Mouse (Mus musculus) urinary bladder, postnatal 4 days (tissue): ENCODE data around the gene Olfr177.

Experiments used
- DNase-seq, 2 experiments: peaks; one replicate each; pipeline ENCODE4 v3.0.0; 2021 to 2022; ENCODE audit warnings: low spot score in 2 of 2

The Olfr177 gene

DNA sequence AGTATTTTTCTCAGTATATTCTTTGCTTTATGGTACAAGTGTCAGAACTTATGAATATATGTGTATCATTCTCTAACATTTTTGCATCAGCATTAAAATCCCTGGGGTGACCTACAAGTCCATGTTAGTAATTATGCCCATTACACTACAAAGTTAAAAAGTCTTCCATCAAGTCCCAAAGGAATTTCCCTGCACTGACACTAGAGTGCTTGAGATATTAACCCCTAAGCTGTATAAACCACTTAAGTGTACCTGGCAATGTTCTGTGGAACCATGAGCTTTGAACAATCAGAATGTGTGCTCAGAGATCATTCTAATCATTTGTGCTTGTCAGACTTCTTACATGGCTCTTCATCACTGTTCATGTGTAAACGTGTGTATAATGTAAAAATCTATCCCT is at the start of gene Olfr177:
Gene Olfr177 (minus strand): TSS at position 101 of the 400 bp plus-strand sequence.
- DNase-seq, result no peak

DNA sequence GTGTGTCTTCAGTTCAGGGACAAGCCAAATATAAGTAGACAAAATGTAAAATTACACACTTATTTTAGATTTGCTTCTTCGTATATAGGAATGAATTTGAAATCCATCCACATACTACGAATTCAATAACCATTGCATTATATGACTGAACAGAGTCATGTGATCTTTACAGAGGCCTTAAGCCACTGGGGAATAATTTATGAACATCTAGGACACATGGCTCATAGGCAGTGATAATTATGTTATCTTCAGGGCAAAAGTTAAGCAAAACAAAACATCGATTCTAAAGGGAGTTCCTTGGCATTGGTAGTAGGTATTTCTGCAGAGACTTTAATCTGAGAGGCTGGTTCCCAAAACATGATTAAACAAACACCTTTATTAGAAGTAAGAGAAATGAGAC is 17.4 kb upstream of the Olfr177 start, which contains the start of gene Olfr178:
Gene Olfr178 (minus strand): TSS at position 101 of the 400 bp plus-strand sequence.
- no peak for DNase-seq

- DNase-seq, result no peak
Observed at GRCm38 (mm10) chr16:58884416-58884815, 9.8 kb upstream of the Olfr177 start.

- DNase-seq, result no peak
Observed at GRCm38 (mm10) chr16:58861479-58861878, 13.1 kb downstream of the Olfr177 start.

DNA sequence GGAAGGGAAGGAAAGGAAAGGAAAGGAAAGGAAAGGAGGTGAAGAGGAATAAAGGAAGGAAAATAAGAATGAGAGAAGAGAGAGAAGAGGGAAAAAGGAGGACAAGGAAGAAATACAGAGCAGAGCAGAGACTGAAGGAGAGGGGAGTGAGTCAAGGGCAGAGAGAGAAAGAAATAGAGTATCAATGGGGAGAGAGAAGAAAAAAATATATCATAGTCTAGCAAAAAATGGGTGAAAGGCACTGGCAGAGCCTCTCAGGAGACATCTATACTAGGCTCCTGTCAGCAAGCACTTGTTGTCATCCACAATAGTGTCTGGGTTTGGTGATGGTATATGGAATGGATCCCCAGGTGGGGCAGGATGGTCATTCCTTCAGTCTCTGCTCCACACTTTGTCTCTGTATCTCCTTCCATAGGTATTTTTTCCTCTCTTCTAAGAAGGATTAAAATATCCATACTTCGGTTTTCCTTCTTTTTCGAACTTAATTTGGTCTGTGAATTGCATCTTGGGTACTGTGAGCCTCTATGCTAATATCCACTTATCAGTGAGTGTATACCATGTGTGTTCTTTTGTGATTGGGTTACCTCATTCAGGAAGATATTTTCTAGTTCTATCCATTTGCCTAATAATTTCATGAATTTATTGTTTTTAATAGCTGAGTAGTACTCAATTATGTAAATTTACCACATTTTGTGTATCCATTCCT is 14.4 kb downstream of the Olfr177 start:
- DNase-seq, result no peak

DNA sequence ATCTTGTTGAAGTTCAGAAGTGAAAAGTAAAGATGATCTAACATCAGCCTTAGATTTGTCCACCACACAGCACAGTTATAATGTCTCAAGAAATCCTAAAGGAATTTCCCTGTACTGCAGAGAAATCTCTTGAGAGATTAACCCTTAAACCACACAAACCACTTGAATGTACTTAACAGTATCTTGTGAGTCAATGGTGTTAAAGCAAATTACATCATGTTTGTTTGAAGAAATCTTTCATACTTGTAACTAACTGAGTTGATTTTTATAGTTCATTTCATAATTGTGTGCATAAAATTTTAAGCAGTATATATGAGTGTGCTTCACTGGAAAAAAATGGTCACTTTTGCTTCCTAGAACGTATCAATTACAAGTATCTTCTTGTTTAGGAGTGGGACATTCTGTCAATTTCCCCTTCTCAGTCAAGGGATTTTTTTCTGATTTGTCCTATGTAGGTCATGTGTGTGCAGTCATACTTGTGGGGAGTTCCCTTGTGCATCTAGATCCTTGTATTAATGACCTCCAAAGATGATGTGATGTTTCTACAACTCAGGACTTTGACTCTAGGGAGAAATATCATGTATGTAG is 47.7 kb downstream of the Olfr177 start, which contains the start of gene Olfr175-ps1:
Gene Olfr175-ps1 (minus strand): TSS at position 51 of the 588 bp plus-strand sequence.
- no peak for DNase-seq
